ENCODE assay signal across 7 mouse cellular contexts in the genomic region with DNA sequence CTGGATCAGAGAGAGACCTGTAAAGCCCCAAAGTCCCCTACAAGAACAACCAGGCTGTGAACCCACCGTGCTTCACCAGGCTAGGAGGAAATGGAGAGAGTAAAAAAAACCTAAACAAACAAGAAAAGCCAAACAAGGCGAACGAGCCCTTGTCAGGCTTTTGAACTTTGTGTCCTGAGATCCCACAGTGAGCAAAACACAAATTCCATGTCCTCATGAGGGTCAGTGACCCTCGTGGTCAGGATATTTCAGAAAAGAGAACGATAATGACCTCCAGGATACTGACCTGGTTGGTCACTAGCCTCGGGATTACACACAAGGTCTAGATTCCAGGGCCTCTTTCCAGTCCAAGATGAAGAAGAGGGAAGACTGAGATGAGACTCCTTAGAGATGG. TPM values are rescaled to one million over a fixed set of nuclear protein-coding genes. Genes with fewer than 3 reads are reported as not detected.
DNase-seq lines count a peak whose midpoint lies in the region; ATAC-seq and TF ChIP-seq lines count a peak whose summit lies in the region.

No protein-coding gene starts in this region.

- DNase-seq in lung, embryonic 14.5 days: no peak
- DNase-seq in lung, postnatal 36 days: no peak
- no peak for DNase-seq in forebrain, embryonic 10.5 days (ENCODE audit: extremely low spot score, low spot score)
- peak; percentile 52 to 62 for DNase-seq in kidney, postnatal 36 days
- no peak for DNase-seq in embryo, embryonic 9.5 days (ENCODE audit: extremely low spot score)
- DNase-seq in right cerebral cortex, adult 18-20 months: no peak

- H3K27ac ChIP-seq in lung, embryonic 14.5 days (ENCODE audit: low read depth): no peak overlapping the region
- peak overlapping the region; percentile 92 for H3K27ac ChIP-seq in forebrain, embryonic 10.5 days
- no peak overlapping the region for H3K27ac ChIP-seq in neural tube, embryonic 15.5 days (replicated peaks)

- H3K9ac ChIP-seq in lung, embryonic 14.5 days: no peak overlapping the region; the same call in 1 of the 2 replicates
- peak overlapping the region; percentile 63 for H3K9ac ChIP-seq in neural tube, embryonic 15.5 days (replicated peaks)

- no peaks in the 10 kb centered on the region for H3K9me3 ChIP-seq in lung, embryonic 14.5 days (ENCODE audit: low read depth, low read length)
- no peaks in the 10 kb centered on the region for H3K9me3 ChIP-seq in forebrain, embryonic 10.5 days
- H3K9me3 ChIP-seq in neural tube, embryonic 15.5 days (replicated peaks): no peaks in the 10 kb centered on the region

- TF ChIP-seq CTCF in lung, embryonic 14.5 days (IDR thresholded peaks at IDR 0.05; ENCODE audit: low read depth): no peak

- no peaks in the 10 kb centered on the region for H3K4me1 ChIP-seq in lung, embryonic 14.5 days (ENCODE audit: insufficient read depth)
- peaks cover 24% of the 10 kb centered on the region for H3K4me1 ChIP-seq in forebrain, embryonic 10.5 days
- H3K4me1 ChIP-seq in neural tube, embryonic 15.5 days: peaks cover 10% of the 10 kb centered on the region

- peak; percentile 10; the same call in 1 of the 2 replicates for ATAC-seq in lung, embryonic 14.5 days (ENCODE audit: insufficient read depth)
- no peak for ATAC-seq in neural tube, embryonic 15.5 days (ENCODE audit: low FRiP score)

- peak overlapping the region; percentile 83 for H3K4me2 ChIP-seq in lung, embryonic 14.5 days
- H3K4me2 ChIP-seq in neural tube, embryonic 15.5 days: peak overlapping the region; percentile 89

- WGBS in lung, embryonic 14.5 days: 42% methylated on average over 6 of the region's 6 CpGs
- 59% methylated on average over 6 of the region's 6 CpGs for WGBS in forebrain, embryonic 10.5 days
- 59% methylated on average over 6 of the region's 6 CpGs for WGBS in neural tube, embryonic 15.5 days

- H3K36me3 ChIP-seq in lung, embryonic 14.5 days (ENCODE audit: insufficient read depth): no peaks in the 10 kb centered on the region
- no peaks in the 10 kb centered on the region for H3K36me3 ChIP-seq in forebrain, embryonic 10.5 days (replicated peaks)
- no peaks in the 10 kb centered on the region for H3K36me3 ChIP-seq in neural tube, embryonic 15.5 days

- H3K4me3 ChIP-seq in lung, embryonic 14.5 days (ENCODE audit: low read depth, low read length): peak overlapping the region; percentile 70
- peak overlapping the region; percentile 77 for H3K4me3 ChIP-seq in forebrain, embryonic 10.5 days
- H3K4me3 ChIP-seq in neural tube, embryonic 15.5 days (replicated peaks): peak overlapping the region; percentile 68

- no peaks in the 10 kb centered on the region for H3K27me3 ChIP-seq in lung, embryonic 14.5 days (ENCODE audit: insufficient read depth, low read length)
- no peaks in the 10 kb centered on the region for H3K27me3 ChIP-seq in forebrain, embryonic 10.5 days (ENCODE audit: poor library complexity, severe bottlenecking)
- H3K27me3 ChIP-seq in neural tube, embryonic 15.5 days (replicated peaks): no peaks in the 10 kb centered on the region

RNA-seq across cellular contexts. Expression of a gene that starts 0.4 kb away (rescaled TPM):
- 4.3 and 4.4 TPM in 2 replicates for polyA plus RNA-seq in lung, embryonic 14.5 days (2014; fragmentation: Nextera tagmentation; extraction: Ambion mirVana)
- polyA plus RNA-seq in forebrain, embryonic 10.5 days (2016; fragmentation: Nextera tagmentation; extraction: Ambion mirVana): 4.9 and 5.7 TPM in 2 replicates
- polyA plus RNA-seq in neural tube, embryonic 15.5 days (2015; fragmentation: Nextera tagmentation; extraction: Ambion mirVana): 5.4 and 6.0 TPM in 2 replicates

Comparison
In these comparisons a context has a peak if more than half of its experiments do, and no peak if none do; other contexts are left out.
1. DNase-seq: peak in kidney, postnatal 36 days (2 of 2); none in lung, embryonic 14.5 days (single experiment), lung, postnatal 36 days (single experiment), forebrain, embryonic 10.5 days (single experiment), embryo, embryonic 9.5 days (single experiment) and right cerebral cortex, adult 18-20 months (single experiment).
2. Peak in every context shown above with its lines, with median percentiles within 50 percentile points of each other: H3K4me3 ChIP-seq.